Mouse (Mus musculus) brain, embryonic 14.5 days (tissue): ENCODE data around the gene Kcnh1. TPM values are rescaled to one million over a fixed set of nuclear protein-coding genes. Genes with fewer than 3 reads are reported as not detected.

Experiments
- DNase-seq: peaks from one replicate; pipeline ENCODE4 v3.0.0-alpha.2; 2011; ENCODE audit warnings: low read depth
- CTCF ChIP-seq: fragments of 200-500 bp; IDR thresholded peaks from 2 replicates; pipeline ENCODE4 v1.5.1; 2012; ENCODE audit warnings: inconsistent platforms, mild to moderate bottlenecking, moderate library complexity, borderline replicate concordance; ENCODE audit not compliant: insufficient read depth, insufficient read length; ENCODE audit errors: extremely low read depth
- POLR2A ChIP-seq: fragments of 200-500 bp; IDR thresholded peaks from 2 replicates; pipeline ENCODE4 v1.6.1; 2012; ENCODE audit warnings: mild to moderate bottlenecking, inconsistent platforms, borderline replicate concordance; ENCODE audit not compliant: poor library complexity, insufficient read depth, insufficient read length, severe bottlenecking; ENCODE audit errors: extremely low read depth
- polyA plus RNA-seq: library from polyadenylated mRNA; depleted of rRNA; stranded (reverse); fragments of >200 nt; gene quantifications from 2 replicates; pipeline ENCODE4 v1.2.3, GENCODE M21; 2012

Kcnh1 gene
- polyA plus RNA-seq, 1 experiment: 3.3 TPM

DNA sequence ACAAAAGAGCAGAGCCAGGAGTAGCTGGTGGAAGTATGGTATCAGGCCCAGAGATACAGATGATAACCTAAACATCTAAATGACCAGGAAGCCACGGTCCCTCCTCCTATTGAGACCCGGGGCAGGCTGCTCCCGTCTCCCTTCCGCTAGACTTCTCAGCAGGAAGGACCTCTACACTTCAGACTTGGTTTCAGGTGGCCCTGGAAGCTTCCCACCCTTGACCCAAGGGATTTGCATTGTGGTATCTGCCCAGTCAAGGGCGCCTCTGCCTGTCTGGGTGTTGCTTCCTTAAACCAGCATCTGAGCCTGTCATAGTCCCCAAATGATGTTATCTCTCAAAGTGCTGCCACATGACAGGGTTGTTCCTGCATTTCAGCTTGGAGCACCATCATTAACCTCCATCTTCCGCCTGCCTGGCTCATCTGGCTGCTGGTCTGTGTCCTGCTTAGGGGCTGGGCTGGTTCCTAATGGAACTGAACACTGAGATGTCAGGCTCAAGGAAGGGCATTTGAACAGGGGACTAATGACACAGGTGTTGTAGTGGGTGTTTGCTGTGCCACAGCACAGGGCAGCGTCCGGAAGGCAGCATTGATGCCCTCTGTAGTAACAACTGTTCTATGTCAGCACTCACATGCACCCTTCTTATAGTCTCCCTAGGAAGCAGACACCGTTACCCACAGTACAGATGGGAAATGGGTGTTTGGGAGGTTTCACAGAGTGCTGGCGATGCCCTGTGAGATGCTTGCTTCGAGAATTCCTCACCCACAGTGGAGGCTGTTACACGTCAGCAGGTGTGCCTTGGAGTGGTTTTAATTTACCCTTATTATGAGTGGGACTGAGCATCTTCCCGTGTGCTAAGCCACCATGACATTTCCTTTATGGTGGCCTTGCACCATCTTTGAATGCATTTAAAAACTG, 299.6 kb downstream of the Kcnh1 start:
- no peak for TF ChIP-seq CTCF
- no peak for TF ChIP-seq POLR2A
- no peak for DNase-seq

DNA sequence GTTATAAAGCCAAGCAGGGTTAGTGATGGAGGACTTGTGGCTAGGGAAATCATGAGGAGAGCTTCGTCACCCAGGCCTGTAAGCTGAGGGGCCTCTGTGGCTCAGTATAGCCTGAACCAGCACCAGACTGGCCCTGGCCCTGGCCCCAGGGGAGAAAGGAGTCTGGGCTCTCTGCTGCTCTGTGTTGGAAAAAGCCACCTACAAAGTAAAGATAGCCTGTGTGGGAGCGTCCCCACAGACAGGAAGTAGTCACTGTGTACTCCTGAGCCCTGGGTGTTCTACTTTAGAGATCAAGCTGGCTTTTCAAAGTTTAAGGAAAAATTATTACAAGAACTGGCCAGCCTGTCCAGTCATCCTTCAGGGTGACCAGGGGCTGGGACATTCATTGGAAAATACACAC, 306.9 kb downstream of the Kcnh1 start:
- no peak for DNase-seq
- no peak for TF ChIP-seq POLR2A
- TF ChIP-seq CTCF: no peak

DNA sequence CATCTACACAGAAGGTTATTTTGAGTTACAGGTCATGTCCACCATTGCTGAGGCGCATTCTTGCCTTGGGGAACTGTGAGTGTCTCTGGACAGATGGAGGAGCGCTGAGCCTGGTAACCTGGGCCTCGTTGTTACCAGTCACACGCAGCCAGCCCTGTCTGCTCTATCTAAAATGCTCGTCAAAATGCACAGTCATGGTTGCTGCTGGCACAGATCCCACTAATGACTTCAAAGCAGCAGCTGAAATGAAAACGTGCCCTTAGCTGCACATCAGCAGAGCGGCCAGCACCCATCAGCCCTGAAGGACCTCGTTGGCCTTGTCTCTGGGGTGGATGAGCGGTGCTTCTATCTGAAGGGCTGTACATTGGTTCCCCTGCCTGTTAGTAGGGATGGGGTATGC, 311.4 kb downstream of the Kcnh1 start:
- TF ChIP-seq POLR2A: no peak
- no peak for TF ChIP-seq CTCF
- peak; percentile 66 for DNase-seq

DNA sequence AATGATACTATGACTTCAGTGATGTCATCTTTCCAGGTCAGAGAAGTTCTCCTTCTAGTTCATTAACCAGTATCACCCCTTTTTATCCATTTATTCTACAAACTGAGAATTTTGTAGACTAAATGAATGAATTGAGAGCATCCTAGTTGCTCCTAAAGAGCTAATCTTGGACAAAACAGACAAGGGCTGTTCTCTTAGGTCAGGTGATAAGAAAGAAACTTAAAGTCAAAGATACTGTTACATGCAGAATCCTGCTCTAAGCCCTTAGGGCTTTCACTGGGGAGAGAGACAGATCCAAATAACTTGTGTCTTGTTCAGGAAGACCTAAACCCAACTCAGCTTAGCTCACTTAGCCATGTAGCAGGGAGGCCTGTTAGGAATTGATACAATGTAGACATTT, 312.3 kb downstream of the Kcnh1 start:
- DNase-seq: no peak
- TF ChIP-seq POLR2A (no peak), CTCF (no peak)

DNA sequence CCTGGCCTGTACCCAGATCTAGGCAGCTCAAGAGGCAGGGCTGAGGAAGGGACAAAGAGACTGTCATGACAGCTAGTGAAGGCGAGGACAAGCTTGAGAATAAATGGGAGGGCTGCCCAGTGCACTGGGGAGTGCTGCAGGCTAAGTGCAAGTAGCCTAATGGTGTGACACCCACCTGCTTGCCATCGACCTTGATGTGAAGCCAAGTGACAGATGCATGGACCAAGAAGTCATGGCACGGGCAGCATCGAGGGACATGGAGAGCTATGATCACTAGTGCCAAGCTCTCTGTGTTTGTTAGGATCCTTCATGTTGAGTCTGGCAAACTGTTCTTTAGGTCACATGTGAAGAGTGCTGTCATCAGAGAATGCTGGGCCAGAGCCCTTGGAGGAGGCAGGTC, 313.1 kb downstream of the Kcnh1 start:
- DNase-seq: no peak
- no peak for TF ChIP-seq POLR2A
- TF ChIP-seq CTCF: no peak

DNA sequence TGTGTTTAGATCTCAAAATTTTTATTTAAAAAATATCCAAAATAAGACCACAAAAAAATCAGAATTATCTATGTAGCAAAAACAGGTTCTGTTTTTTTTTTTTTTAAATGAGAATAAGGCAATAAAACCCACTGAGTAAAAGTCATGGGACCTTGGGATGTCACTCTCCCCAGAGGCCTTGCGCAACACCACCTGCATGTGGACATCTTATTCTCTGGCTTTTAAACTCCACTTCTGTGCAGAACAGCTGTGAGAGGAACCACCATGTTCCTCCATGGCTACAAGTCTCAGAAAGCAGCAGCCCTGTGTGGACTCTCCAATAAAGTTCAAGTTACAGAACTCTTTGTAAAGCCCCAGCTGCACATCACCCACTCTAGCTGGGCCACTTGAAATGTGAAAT, 322.2 kb downstream of the Kcnh1 start:
- TF ChIP-seq CTCF (no peak), POLR2A (no peak)
- DNase-seq: no peak

DNA sequence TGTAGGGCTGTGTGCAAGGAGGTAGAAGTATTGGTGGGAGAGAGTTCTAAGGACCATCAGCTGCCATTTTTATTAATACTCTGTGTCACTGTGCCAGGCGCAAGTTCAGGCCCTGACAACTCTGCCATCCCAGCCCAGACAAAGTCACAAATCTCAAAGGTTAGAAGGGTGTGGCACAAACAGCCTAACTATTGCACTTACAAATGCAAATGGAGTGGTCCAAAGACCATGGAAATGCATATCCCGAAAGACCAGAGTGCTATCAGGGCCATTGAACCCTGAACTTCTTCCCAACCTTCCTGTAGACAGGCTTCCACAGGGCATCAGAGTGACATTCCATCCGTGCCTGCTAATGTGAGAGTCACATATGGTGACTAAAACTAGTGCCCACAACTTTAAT, 324.8 kb downstream of the Kcnh1 start:
- TF ChIP-seq CTCF: no peak
- no peak for TF ChIP-seq POLR2A
- DNase-seq: no peak

DNA sequence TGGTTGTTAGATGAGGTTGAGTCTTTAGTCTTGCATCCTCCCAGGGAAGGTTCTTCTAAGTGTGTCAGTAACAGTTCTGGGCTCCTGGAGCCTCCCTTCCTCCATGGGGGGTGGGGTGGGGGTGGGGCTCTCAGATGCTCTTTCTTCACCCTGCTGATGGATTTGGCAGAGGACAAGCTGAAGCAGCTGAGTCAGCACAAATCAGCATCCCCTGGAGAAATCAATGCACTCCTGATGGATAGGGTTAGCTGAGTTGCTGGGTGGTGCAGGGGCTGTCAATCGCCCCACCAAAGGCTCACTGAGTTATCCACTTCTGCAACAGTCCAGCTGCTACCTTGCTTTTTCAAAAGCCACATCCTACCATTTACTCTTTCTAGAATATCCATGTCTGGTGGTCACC, 329.1 kb downstream of the Kcnh1 start:
- no peak for TF ChIP-seq CTCF
- TF ChIP-seq POLR2A: no peak
- DNase-seq: no peak

DNA sequence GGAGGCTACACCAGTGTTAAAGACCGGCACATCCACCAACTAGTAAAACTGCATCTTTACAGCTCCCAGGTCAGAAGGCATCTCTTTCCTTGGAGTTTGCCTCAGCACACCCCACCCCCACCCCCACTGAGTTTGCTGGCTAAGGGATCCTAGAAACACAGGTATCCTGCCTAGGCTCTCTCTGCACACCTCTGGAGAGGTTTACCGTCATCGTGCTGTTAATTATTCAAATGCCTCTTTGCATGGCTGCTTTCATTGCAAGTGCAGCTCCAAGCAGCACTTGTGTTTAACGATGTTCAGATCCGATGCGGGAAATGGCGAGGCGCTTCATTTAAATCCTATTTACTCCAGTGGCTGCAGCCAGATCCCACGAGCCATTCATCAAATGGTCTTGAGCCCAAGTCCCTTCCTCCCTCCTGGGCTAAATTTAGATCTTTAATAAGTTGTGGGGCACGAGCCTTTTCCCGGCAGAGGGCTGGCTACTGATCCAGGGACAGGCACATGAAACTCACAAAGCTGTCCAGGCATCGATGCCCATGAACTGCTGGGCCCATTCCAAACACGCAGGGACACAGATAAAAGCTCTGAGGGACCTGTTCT, 330.4 kb downstream of the Kcnh1 start:
- TF ChIP-seq CTCF (no peak), POLR2A (no peak)
- DNase-seq: peak; percentile 73

DNA sequence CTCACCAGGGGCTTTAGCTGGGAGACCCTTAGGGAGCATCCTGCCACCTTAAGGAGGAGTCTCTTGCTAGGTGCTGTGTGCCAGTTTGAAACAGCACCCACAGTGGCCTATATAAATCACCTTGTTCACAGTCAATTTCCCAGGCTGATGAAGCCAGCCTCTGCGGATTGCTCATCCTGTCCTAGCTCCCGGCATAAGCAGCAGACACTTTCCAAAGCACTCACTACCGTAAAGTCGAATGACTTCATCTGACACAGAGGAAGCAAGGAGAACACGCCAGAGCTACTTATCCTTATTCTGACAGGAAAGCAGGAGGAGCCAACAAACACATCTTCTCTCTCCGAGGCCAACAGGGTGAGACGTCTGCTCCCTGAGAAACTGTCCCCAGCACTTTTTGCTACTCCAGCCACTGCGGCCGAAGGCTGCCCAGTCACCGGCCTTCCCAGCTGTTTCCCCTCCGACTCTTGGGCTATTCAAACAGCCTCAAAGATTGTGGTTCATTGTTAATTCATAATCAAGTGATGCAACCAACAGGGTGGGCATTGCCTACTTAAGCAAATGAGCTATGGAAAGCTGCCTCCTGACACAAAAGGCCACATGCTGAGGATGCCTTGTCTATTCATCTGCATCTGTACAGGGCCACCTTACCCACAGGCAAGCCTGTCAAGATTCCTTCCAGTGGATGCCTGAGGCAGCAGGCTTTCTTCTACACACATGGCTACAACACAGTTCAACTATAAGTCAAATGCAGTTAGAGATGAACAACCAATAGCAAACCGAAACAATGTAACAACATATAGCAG, 332.0 kb downstream of the Kcnh1 start:
- no peak for TF ChIP-seq CTCF
- no peak for TF ChIP-seq POLR2A
- peak; percentile 34 for DNase-seq

DNA sequence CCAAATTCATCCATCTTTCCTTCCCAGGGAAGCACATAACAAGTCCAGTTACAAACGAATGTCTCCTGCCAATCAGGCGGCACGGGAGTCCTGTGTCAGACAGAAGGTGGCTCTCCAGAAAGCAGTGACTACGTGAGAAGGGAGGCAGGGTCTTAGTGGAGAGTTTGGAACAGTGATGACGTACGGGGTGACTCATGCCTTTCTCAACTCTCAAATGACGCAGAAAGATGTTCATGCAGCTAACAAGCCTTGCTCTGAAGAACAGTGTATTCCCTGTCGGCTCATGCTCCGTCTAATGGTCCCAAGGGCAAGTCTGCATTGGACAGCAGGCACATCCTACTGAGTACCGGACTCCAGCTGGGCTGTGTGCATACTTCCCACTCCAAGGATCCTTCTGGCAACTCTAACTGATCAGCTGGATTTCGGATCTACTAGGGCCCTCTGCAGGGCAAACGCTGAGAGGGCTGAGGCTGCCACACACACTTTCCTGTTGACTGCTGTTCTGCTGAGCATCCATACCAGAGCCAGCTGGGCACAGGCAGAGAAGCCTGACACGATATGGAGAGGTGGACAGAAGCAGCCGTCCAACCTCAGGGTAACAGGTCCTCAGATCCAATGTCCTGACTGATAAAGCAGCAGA, 335.3 kb downstream of the Kcnh1 start:
- TF ChIP-seq POLR2A (no peak), CTCF (no peak)
- no peak for DNase-seq
